8 mouse cellular contexts compared by ENCODE assay signal in the genomic region with DNA sequence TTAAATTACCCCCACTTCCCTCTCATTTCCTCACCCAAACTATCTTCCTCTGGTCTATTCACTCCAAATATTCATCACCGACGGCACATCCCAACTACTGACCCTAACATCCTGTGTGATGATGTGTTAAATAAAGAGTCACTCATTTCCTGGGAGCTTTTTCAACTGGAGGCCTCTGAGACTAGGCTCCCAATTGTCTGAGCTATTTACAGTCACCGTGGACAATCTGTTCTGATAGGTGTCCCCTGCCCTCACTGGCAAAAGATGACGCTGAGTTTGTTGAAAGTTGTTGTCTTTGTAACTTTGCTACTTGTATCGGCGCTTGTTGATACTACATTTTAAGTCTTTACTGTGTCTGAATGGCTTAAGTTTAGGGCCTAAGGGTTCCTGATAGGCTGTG. TPM values are rescaled to one million over a fixed set of nuclear protein-coding genes. Genes with fewer than 3 reads are reported as not detected.
DNase-seq lines count a peak whose midpoint lies in the region; ATAC-seq lines count a peak whose summit lies in the region.

No protein-coding gene starts in this region.

- H3K9me3 ChIP-seq in kidney, embryonic 14.5 days (ENCODE audit: control insufficient read depth, low read length) = no peaks in the 10 kb centered on the region
- H3K9me3 ChIP-seq in liver, embryonic 13.5 days (replicated peaks) = no peaks in the 10 kb centered on the region

- no peak for DNase-seq in kidney, adult 11 months
- peak; percentile 44 to 51 for DNase-seq in heart, adult 9 months (ENCODE audit: low spot score in 2 of 2)
- DNase-seq in liver, embryonic 13.5 days = no peak
- DNase-seq in right cerebral cortex, postnatal 10 days (ENCODE audit: low spot score in 2 of 2) = no peak
- no peak for DNase-seq in urinary bladder, postnatal 10 days (ENCODE audit: low spot score)
- no peak for DNase-seq in layer of hippocampus, postnatal 25 days (ENCODE audit: extremely low spot score in 1 of 2, low spot score in 1 of 2)

- 0 out of 2 replicates have a peak overlapping the region, but pooled peaks have one; percentile 27 for H3K27ac ChIP-seq in kidney, embryonic 14.5 days (ENCODE audit: low read depth, low read length)
- peak overlapping the region; percentile 94 for H3K27ac ChIP-seq in liver, embryonic 13.5 days

- peaks cover 17% of the 10 kb centered on the region for H3K4me1 ChIP-seq in kidney, embryonic 14.5 days (ENCODE audit: control insufficient read depth, insufficient read depth, low read length)
- peaks cover 50% of the 10 kb centered on the region for H3K4me1 ChIP-seq in liver, embryonic 13.5 days (replicated peaks)

- no peak for ATAC-seq in kidney, embryonic 14.5 days (ENCODE audit: low FRiP score, low TSS enrichment)
- peak; percentile 15 for ATAC-seq in activated CD4-positive, CD25-positive, alpha-beta regulatory T cell, adult 4 months
- no peak for ATAC-seq in liver, embryonic 13.5 days (ENCODE audit: low read depth)

- peak overlapping the region; percentile 94 for H3K9ac ChIP-seq in kidney, embryonic 14.5 days (ENCODE audit: low read depth, low read length)
- peak overlapping the region; percentile 98 for H3K9ac ChIP-seq in liver, embryonic 13.5 days

- H3K36me3 ChIP-seq in kidney, embryonic 14.5 days (ENCODE audit: control insufficient read depth, insufficient read depth, low read length) = peaks cover 7% of the 10 kb centered on the region
- peaks cover 24% of the 10 kb centered on the region for H3K36me3 ChIP-seq in liver, embryonic 13.5 days

- peak overlapping the region; percentile 96 for H3K4me3 ChIP-seq in kidney, embryonic 14.5 days (ENCODE audit: low read length)
- H3K4me3 ChIP-seq in liver, embryonic 13.5 days (replicated peaks) = peak overlapping the region; percentile 97

- WGBS in kidney, embryonic 14.5 days = 7% methylated on average over 6 of the region's 6 CpGs
- WGBS in liver, embryonic 13.5 days (ENCODE audit: insufficient replicate concordance) = 6% methylated on average over 6 of the region's 6 CpGs

- H3K4me2 ChIP-seq in kidney, embryonic 14.5 days (replicated peaks; ENCODE audit: low read depth, low read length) = peak overlapping the region; percentile 67
- peak overlapping the region; percentile 81 for H3K4me2 ChIP-seq in liver, embryonic 13.5 days

- no peaks in the 10 kb centered on the region for H3K27me3 ChIP-seq in kidney, embryonic 14.5 days (ENCODE audit: control insufficient read depth, insufficient read depth, low read length)
- H3K27me3 ChIP-seq in liver, embryonic 13.5 days = peaks cover 4% of the 10 kb centered on the region; the same call in 1 of the 2 replicates

RNA-seq across cellular contexts. Expression of a gene that starts 1.3 kb away (rescaled TPM):
- 18.9 and 30.4 TPM in 2 replicates for polyA plus RNA-seq in kidney, embryonic 14.5 days (2014; fragmentation: Nextera tagmentation; extraction: Ambion mirVana)
- 10 to 100 TPM; 14.1 to 20.1 TPM for polyA plus RNA-seq in activated CD4-positive, CD25-positive, alpha-beta regulatory T cell, adult 4 months (2017; shearing (Covaris generic))
- 7.0 and 7.8 TPM in 2 replicates for polyA plus RNA-seq in liver, embryonic 13.5 days (2015; fragmentation: Nextera tagmentation; extraction: Ambion mirVana)
- 10 to 100 TPM; 51.5 to 59.1 TPM for total RNA-seq in layer of hippocampus, postnatal 25 days (2021)

Comparison
In these comparisons a context has a peak if more than half of its experiments do, and no peak if none do; other contexts are left out.
1. DNase-seq: peak in heart, adult 9 months (2 of 2); none in kidney, adult 11 months (single experiment), liver, embryonic 13.5 days (single experiment), right cerebral cortex, postnatal 10 days (0 of 2), urinary bladder, postnatal 10 days (single experiment) and layer of hippocampus, postnatal 25 days (0 of 2).